Mouse (Mus musculus) stomach, embryonic 16.5 days (tissue): ENCODE results near the gene Cpsf6. TPM values are rescaled to one million over a fixed set of nuclear protein-coding genes. Genes with fewer than 3 reads are reported as not detected.

Source experiments
- ATAC-seq: fragments of 200-750 bp; cut with Nextera tagmentation; 2 replicates; pipeline ENCODE4 v1.8.0; 2017; ENCODE audit warnings: moderate number of reproducible peaks, moderate TSS enrichment; ENCODE audit not compliant: insufficient read depth, low FRiP score
- H3K27ac ChIP-seq: fragments of 300-500 bp; sonication (generic); 2 replicates; pipeline ENCODE4 v1.5.1; 2014; ENCODE audit warnings: low read length
- H3K27me3 ChIP-seq: fragments of 300-500 bp; sonication (generic); 2 replicates; pipeline ENCODE4 v1.6.1; 2014; ENCODE audit warnings: low read length, control low read depth, mixed read lengths; ENCODE audit not compliant: control insufficient read depth, insufficient read depth
- H3K36me3 ChIP-seq: fragments of 300-500 bp; sonication (generic); 2 replicates; pipeline ENCODE4 v1.6.1; 2014; ENCODE audit warnings: low read length; ENCODE audit not compliant: control insufficient read depth, insufficient read depth
- H3K4me1 ChIP-seq: fragments of 300-500 bp; sonication (generic); 2 replicates; pipeline ENCODE4 v1.6.1; 2014; ENCODE audit warnings: low read length, control low read depth, mixed read lengths; ENCODE audit not compliant: control insufficient read depth, insufficient read depth
- H3K4me2 ChIP-seq: fragments of 300-500 bp; sonication (generic); 2 replicates; pipeline ENCODE4 v1.6.1; 2014; ENCODE audit warnings: low read depth, low read length, mixed read lengths
- H3K4me3 ChIP-seq: fragments of 300-500 bp; sonication (generic); replicated peaks from 2 replicates; pipeline ENCODE4 v1.5.1; 2014; ENCODE audit warnings: mild to moderate bottlenecking, low read length
- H3K9ac ChIP-seq: fragments of 300-500 bp; sonication (generic); 2 replicates; pipeline ENCODE4 v1.6.1; 2014; ENCODE audit warnings: low read length
- H3K9me3 ChIP-seq: fragments of 300-500 bp; sonication (generic); replicated peaks from 2 replicates; pipeline ENCODE4 v1.6.1; 2016; ENCODE audit warnings: low read length, control low read depth; ENCODE audit not compliant: control insufficient read depth
- WGBS: fragments of 180-500 bp; shearing (Covaris S2); extraction: QIAGEN DNeasy Blood & Tissue Kit; methylation state at CpG from one replicate; pipeline ENCODE4 v1.1.7; 2014; 5-methylcytosine and 5-hydroxymethylcytosine counted together
- polyA plus RNA-seq: library from polyadenylated mRNA; unstranded; fragments of >200 nt; fragmentation: Nextera tagmentation; extraction: Ambion mirVana; gene quantifications from 2 replicates; pipeline ENCODE4 v1.2.1, GENCODE M21; 2015

Cpsf6 gene
- polyA plus RNA-seq, 1 experiment from 2014 or later: 121 TPM

GRCm38 (mm10) chr10:117339241-117339640 is 40.6 kb downstream of the Cpsf6 start:
- H3K36me3 ChIP-seq: no peaks in the 10 kb centered on the region
- no peak overlapping the region for H3K4me3 ChIP-seq
- WGBS: 80% methylated on average over 7 of the region's 7 CpGs
- H3K9me3 ChIP-seq: no peaks in the 10 kb centered on the region
- H3K4me2 ChIP-seq: no peak overlapping the region
- H3K27ac ChIP-seq: no peak overlapping the region
- H3K9ac ChIP-seq: no peak overlapping the region
- no peak for ATAC-seq
- H3K27me3 ChIP-seq: no peaks in the 10 kb centered on the region
- H3K4me1 ChIP-seq: no peaks in the 10 kb centered on the region

GRCm38 (mm10) chr10:117337946-117338345 is 41.9 kb downstream of the Cpsf6 start:
- H3K9ac ChIP-seq: no peak overlapping the region
- H3K36me3 ChIP-seq: no peaks in the 10 kb centered on the region
- H3K9me3 ChIP-seq: no peaks in the 10 kb centered on the region
- no peaks in the 10 kb centered on the region for H3K27me3 ChIP-seq
- no peak overlapping the region for H3K4me2 ChIP-seq
- ATAC-seq: no peak
- H3K4me3 ChIP-seq: no peak overlapping the region
- H3K4me1 ChIP-seq: no peaks in the 10 kb centered on the region
- no peak overlapping the region for H3K27ac ChIP-seq

GRCm38 (mm10) chr10:117335649-117336048 is 44.2 kb downstream of the Cpsf6 start:
- peak overlapping the region; percentile 26; the same call in 1 of the 2 replicates for H3K9ac ChIP-seq
- H3K4me3 ChIP-seq: no peak overlapping the region
- H3K9me3 ChIP-seq: no peaks in the 10 kb centered on the region
- no peak overlapping the region for H3K27ac ChIP-seq
- no peaks in the 10 kb centered on the region for H3K27me3 ChIP-seq
- no peaks in the 10 kb centered on the region for H3K36me3 ChIP-seq
- peak; percentile 60; the same call in 1 of the 2 replicates for ATAC-seq
- no peak overlapping the region for H3K4me2 ChIP-seq
- no peaks in the 10 kb centered on the region for H3K4me1 ChIP-seq
- 35% methylated on average over 4 of the region's 4 CpGs for WGBS

- Histone ChIP-seq H3K4me3 (no peak overlapping the region), H3K4me1 (no peaks in the 10 kb centered on the region), H3K27ac (no peak overlapping the region), H3K9me3 (no peaks in the 10 kb centered on the region), H3K9ac (no peak overlapping the region), H3K4me2 (no peak overlapping the region), H3K27me3 (no peaks in the 10 kb centered on the region), H3K36me3 (no peaks in the 10 kb centered on the region)
- WGBS: 71% methylated on average over 5 of the region's 5 CpGs
- no peak for ATAC-seq
Observed at GRCm38 (mm10) chr10:117330521-117330920, 49.3 kb downstream of the Cpsf6 start.

- H3K27me3 ChIP-seq: no peaks in the 10 kb centered on the region
- WGBS: 82% methylated on average over 7 of the region's 7 CpGs
- H3K4me3 ChIP-seq: no peak overlapping the region
- H3K4me2 ChIP-seq: no peak overlapping the region
- no peaks in the 10 kb centered on the region for H3K4me1 ChIP-seq
- ATAC-seq: no peak
- H3K9ac ChIP-seq: no peak overlapping the region
- H3K9me3 ChIP-seq: no peaks in the 10 kb centered on the region
- H3K36me3 ChIP-seq: no peaks in the 10 kb centered on the region
- H3K27ac ChIP-seq: no peak overlapping the region
Observed at GRCm38 (mm10) chr10:117323782-117324181, 56.0 kb downstream of the Cpsf6 start.

GRCm38 (mm10) chr10:117322630-117323029 is 57.2 kb downstream of the Cpsf6 start:
- ATAC-seq: no peak

GRCm38 (mm10) chr10:117320571-117320981 is 59.2 kb downstream of the Cpsf6 start:
- Histone ChIP-seq H3K9me3 (no peaks in the 10 kb centered on the region), H3K4me1 (no peaks in the 10 kb centered on the region), H3K27me3 (no peaks in the 10 kb centered on the region), H3K4me3 (no peak overlapping the region), H3K27ac (no peak overlapping the region), H3K36me3 (no peaks in the 10 kb centered on the region), H3K9ac (no peak overlapping the region), H3K4me2 (no peak overlapping the region)
- no peak for ATAC-seq
- WGBS: 83% methylated on average over 3 of the region's 3 CpGs

More at GRCm38 (mm10) chr10:117322630-117323029, 57.2 kb downstream of the Cpsf6 start:
- Histone ChIP-seq H3K36me3 (no peaks in the 10 kb centered on the region), H3K4me2 (no peak overlapping the region), H3K4me1 (no peaks in the 10 kb centered on the region), H3K4me3 (no peak overlapping the region), H3K27ac (no peak overlapping the region), H3K9me3 (no peaks in the 10 kb centered on the region), H3K9ac (no peak overlapping the region), H3K27me3 (no peaks in the 10 kb centered on the region)
- 91% methylated on average over 5 of the region's 5 CpGs for whole genome bisulfite sequencing

GRCm38 (mm10) chr10:117316391-117316790 is 63.4 kb downstream of the Cpsf6 start:
- H3K4me3 ChIP-seq: no peak overlapping the region
- H3K4me2 ChIP-seq: no peak overlapping the region
- H3K9me3 ChIP-seq: no peaks in the 10 kb centered on the region
- no peaks in the 10 kb centered on the region for H3K27me3 ChIP-seq
- H3K4me1 ChIP-seq: no peaks in the 10 kb centered on the region
- no peaks in the 10 kb centered on the region for H3K36me3 ChIP-seq
- WGBS: 86% methylated on average over 11 of the region's 11 CpGs
- no peak overlapping the region for H3K9ac ChIP-seq
- ATAC-seq: peak; percentile 37; the same call in 1 of the 2 replicates
- H3K27ac ChIP-seq: no peak overlapping the region

- H3K4me2 ChIP-seq: no peak overlapping the region
- no peaks in the 10 kb centered on the region for H3K36me3 ChIP-seq
- 87% methylated on average over 2 of the region's 2 CpGs for WGBS
- no peaks in the 10 kb centered on the region for H3K4me1 ChIP-seq
- no peak overlapping the region for H3K4me3 ChIP-seq
- no peak overlapping the region for H3K27ac ChIP-seq
- ATAC-seq: no peak
- no peaks in the 10 kb centered on the region for H3K27me3 ChIP-seq
- H3K9me3 ChIP-seq: no peaks in the 10 kb centered on the region
- H3K9ac ChIP-seq: no peak overlapping the region
Observed at GRCm38 (mm10) chr10:117313133-117313532, 66.7 kb downstream of the Cpsf6 start.

- H3K9ac ChIP-seq: no peak overlapping the region
- no peak overlapping the region for H3K4me2 ChIP-seq
Observed at GRCm38 (mm10) chr10:117312168-117312567, 67.6 kb downstream of the Cpsf6 start.

More at GRCm38 (mm10) chr10:117312168-117312567, 67.6 kb downstream of the Cpsf6 start:
- H3K27me3 ChIP-seq: no peaks in the 10 kb centered on the region
- no peaks in the 10 kb centered on the region for H3K4me1 ChIP-seq
- no peak for ATAC-seq
- no peak overlapping the region for H3K4me3 ChIP-seq
- 86% methylated on average over 8 of the region's 8 CpGs for WGBS
- H3K27ac ChIP-seq: no peak overlapping the region
- H3K9me3 ChIP-seq: no peaks in the 10 kb centered on the region
- no peaks in the 10 kb centered on the region for H3K36me3 ChIP-seq
